Mouse (Mus musculus) 3134 (cell line): Measurements from ENCODE around the gene Smim11.

ENCODE experiments used
- DNase-seq: peaks from one replicate; pipeline ENCODE4 v3.0.0-alpha.2; 2011; ENCODE audit warnings: low spot score; ENCODE audit not compliant: insufficient read length; ENCODE audit errors: extremely low read depth

The Smim11 gene

DNA sequence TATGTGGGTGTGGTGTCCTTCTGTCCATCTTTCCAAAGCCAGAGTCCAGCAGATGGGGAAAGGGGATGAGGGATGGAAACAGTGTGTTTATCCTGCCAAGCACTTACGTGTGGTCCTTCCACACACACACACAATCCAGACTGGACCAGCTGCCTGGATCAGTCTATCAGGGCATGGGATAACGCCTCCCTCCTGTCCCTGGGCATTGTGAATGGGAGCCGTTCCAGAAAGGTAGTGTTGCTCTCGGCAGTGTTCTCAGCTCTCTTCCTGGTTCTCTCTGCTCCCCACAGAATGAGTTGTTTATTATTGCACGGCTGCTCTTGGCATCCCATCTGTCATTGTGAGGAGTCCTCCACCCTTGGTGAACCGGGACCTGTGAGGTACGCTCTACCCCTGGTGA, 59.6 kb downstream of the Smim11 start:
- no peak for DNase-seq
